Mouse (Mus musculus) liver, adult (tissue): ENCODE data around the gene Gstp1.

Experiments used
- GATA4 ChIP-seq: IDR thresholded peaks from 2 replicates; pipeline ENCODE4 v1.6.1; 2014; ENCODE audit warnings: mild to moderate bottlenecking, low read length; ENCODE audit not compliant: insufficient replicate concordance

The Gstp1 gene

GRCm38 (mm10) chr19:4037788-4038232 is at the start of gene Gstp1:
Gene Gstp1, minus strand, starts transcription at chr19:4037985.
- peak; percentile 7; the same call in 1 of the 2 replicates for TF ChIP-seq GATA4

- no peak for TF ChIP-seq GATA4
Measured at GRCm38 (mm10) chr19:4087090-4087489, 49.3 kb upstream of the Gstp1 start.

DNA sequence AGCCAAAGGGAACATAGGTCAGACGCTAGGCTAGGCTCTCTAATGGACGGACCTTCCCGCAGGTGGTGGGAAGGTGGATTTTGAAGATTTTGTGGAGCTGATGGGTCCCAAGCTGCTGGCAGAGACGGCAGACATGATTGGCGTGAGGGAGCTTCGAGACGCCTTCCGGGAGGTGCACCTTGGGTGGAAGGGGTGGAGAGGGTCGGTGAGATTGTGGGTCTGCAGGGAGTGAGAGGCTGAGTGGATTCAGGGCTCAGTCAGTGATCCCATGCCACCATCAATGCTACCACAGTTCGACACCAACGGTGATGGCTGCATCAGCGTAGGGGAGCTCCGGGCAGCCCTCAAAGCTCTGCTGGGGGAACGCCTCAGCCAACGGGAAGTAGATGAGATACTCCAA is 48.4 kb upstream of the Gstp1 start:
- no peak for TF ChIP-seq GATA4

GRCm38 (mm10) chr19:4084984-4085383 is 47.2 kb upstream of the Gstp1 start:
- TF ChIP-seq GATA4 = no peak

GRCm38 (mm10) chr19:4083826-4084225 is 46.0 kb upstream of the Gstp1 start:
- TF ChIP-seq GATA4 = no peak

DNA sequence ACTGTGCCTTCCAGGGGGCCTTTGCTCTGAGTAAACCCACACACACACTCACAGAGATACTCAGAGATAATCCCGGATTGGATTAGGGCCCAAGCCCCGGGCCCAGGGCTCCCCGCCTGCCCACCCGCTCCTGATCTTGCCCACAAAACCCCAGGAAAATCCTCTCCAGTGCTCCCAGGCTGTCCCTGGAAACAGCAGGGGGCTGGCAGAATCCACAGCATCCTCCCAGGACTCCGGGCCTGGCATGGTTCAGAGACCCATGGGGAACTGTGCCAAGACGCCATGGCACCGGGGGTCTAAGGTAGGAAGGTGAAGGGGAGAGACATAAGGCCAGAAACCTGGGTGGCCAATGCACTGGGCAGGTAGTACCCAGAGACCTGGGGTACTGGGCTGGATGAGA is 45.5 kb upstream of the Gstp1 start:
- no peak for TF ChIP-seq GATA4

- TF ChIP-seq GATA4 = no peak
Measured at GRCm38 (mm10) chr19:4082219-4082965, 44.6 kb upstream of the Gstp1 start.

DNA sequence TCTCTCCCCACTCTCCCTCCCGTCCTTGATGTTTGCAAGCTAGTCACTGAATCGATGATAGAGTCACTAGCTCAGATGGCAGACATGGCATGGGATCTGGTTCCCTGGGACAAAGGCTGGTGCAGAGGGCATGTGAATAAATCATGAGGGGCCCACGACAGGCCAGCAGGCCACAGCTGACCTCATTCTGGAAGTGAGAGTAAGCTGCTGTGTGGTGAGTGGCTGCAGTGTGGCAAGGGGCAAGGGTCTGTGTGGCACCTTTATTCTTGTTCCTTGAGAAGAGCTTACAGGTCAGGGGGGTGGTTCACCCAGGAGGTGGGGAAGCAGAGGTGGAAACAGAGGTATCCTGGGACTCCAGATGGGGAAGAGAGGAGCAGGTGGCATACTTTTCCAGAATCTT is 43.6 kb upstream of the Gstp1 start, which contains the start of gene Cabp2:
Gene Cabp2 (plus strand): TSS at position 185 of the 400 bp plus-strand sequence.
- no peak for TF ChIP-seq GATA4

DNA sequence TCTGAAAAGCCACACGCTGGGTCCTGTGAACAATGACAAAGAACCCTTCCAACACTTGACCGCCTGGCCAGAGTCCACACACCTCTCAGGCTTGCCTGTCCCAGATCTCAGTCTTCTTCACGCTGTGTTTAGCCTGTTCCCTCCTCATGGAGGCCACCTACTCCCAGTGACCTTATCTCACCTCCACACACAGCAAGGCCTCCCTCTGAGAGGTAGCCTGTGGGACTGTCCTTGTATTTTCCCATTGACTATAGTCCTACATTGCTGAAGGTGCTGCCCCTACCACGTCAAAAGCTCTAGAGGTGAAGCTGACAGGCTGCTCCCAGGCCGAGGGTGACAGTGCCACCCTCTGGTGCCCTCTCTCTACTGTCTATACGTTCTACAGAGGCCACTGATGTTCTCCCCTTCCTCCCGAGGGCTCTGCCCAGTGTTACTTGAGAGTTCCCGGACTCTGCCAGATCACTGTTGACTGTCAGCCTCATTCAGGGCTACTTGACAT is 42.8 kb upstream of the Gstp1 start:
- no peak for TF ChIP-seq GATA4

DNA sequence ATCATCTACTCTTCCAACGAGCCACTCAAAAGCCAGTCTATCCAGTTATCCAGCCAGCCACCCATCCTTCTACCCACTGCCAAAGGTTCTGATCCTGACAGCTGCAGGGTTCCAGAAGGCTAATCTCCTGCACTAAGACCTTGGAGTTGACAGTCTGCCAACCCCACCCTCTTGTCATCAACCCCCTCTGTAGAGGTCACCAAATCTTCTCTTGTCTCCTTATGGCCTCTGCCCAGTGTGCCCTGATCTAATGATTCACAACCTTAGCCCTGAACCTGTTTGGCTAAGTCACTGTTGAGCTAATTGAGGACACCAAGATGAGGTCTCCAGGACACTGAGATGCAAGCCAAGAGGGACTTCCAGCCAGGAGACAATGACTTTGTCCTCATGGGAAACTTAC is 41.8 kb upstream of the Gstp1 start:
- no peak for TF ChIP-seq GATA4

DNA sequence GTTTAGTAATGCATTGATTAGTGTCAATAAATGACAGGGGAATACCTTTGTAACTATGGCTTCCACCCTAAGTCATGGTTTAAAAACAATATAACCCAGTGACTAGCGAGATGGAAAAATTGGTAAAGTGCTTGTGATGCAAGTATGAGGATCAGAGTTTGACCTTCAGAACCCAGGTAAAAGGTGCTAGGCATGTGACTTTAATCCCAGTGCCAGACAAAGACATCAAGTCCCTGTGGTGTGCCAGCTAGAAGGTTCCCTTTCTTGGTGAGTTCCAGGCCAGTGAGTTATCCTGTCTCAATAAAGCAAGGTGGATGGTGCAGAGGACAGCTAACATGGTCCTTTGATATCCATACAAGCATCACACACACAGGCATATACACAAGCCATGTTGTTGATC is 37.7 kb upstream of the Gstp1 start:
- TF ChIP-seq GATA4 = no peak

DNA sequence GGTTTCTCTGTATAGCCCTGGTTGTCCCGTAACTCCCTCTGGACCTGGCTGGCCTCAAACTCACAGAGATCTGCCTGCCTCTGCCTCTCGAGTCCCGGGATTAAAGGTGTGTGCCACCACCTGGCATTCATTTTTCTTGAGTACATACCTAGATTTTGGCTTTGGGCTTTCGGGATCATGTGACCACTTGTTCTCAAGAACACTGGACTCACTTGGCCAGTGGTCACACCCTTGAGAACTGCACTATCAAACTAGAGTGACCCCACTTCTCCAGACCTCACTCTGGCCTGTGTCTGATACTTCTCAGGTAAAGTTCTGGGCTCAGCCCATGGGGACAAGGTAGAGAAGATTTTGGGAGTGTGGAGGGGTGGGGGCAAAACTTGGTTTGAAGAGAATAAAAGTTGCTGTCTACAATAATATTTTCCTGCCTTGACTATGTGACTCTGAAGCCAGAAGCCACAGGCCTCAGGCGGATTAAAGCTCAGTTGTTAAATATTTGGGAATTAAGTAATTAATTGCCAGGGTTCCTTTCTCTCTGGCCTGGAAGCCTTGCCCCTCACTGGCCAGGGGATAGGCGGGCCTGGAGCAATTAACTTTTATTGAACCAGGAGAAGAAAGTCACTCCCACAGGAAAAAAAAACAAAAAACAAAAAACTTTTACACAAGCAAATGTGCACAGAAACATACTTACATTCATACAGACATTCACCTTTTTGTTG is 35.1 kb upstream of the Gstp1 start:
- TF ChIP-seq GATA4 = no peak

- no peak for TF ChIP-seq GATA4
Measured at GRCm38 (mm10) chr19:4071406-4071805, 33.6 kb upstream of the Gstp1 start.

DNA sequence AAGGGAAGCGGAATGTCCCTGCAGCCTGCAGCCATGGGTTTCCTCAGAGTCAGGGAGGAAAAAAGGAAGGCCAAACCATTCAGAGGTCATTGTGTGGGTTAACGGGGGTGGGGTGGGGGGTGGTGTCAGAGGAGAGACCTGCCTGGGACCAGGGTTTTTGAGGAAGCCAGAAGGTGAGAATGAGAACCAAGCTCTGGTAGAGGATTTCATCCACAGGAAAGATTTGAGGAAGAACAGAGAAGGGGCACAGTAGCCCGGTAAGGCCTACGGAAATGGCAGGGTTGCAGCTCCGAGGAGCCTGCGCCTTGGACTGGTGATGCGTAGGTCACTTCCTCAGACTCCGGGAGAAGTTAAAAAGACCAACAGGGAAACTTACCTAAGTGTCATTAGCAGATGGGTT is 33.0 kb upstream of the Gstp1 start:
- no peak for TF ChIP-seq GATA4

DNA sequence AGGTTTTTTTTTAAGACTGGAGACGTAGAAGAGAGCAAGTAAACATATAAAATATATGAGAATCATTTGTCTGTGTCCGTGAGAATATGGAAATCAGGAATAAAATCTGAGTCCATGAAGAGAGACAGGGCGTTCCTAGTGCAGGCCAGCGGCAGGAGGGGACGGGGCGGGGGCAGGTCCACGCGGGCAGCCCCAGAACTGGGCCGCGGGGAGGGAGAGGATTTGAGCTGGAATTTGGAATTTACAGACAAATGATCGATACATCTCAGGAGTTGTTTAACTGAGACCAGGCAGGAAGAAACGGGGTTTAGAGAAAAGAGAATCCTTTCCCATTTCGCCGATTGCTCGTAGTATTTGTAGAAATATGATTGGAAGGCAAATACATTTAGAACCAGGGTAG is 32.5 kb upstream of the Gstp1 start:
- no peak for TF ChIP-seq GATA4
